Mouse (Mus musculus) liver, adult 2 months (tissue): Measurements from ENCODE around the gene Tbc1d7. TPM values are rescaled to one million over a fixed set of nuclear protein-coding genes. Genes with fewer than 3 reads are reported as not detected.
A peak's percentile ranks its signal among the peaks of the same experiment; 100 is the strongest.

Source experiments
- DNase-seq: peaks from one replicate; pipeline ENCODE4 v3.0.0-alpha.2; 2011; ENCODE audit warnings: low read depth, low spot score; ENCODE audit errors: extremely low read depth
- H3K27ac ChIP-seq: fragments of 200-500 bp; replicated peaks from 2 replicates; pipeline ENCODE4 v1.5.1; 2012; ENCODE audit warnings: low read depth, mild to moderate bottlenecking, control low read depth, inconsistent platforms, low read length; ENCODE audit not compliant: insufficient read depth
- H3K27me3 ChIP-seq: fragments of 200-500 bp; 2 replicates; pipeline ENCODE4 v1.6.1; 2012; ENCODE audit warnings: mild to moderate bottlenecking, moderate library complexity, low read length, inconsistent platforms; ENCODE audit not compliant: control insufficient read depth, insufficient read depth
- H3K36me3 ChIP-seq: fragments of 200-500 bp; 2 replicates; pipeline ENCODE4 v1.6.1; 2012; ENCODE audit warnings: low read length, inconsistent platforms; ENCODE audit not compliant: control insufficient read depth, insufficient read depth
- H3K4me1 ChIP-seq: fragments of 200-500 bp; 2 replicates; pipeline ENCODE4 v1.6.1; 2011; ENCODE audit warnings: low read length; ENCODE audit not compliant: control insufficient read depth, insufficient read depth
- H3K4me3 ChIP-seq: fragments of 200-500 bp; 2 replicates; pipeline ENCODE4 v1.5.1; 2011; ENCODE audit warnings: low read depth, mild to moderate bottlenecking, control low read depth, low read length, moderate library complexity; ENCODE audit not compliant: insufficient read depth
- H3K79me2 ChIP-seq: fragments of 200-500 bp; 2 replicates; pipeline ENCODE4 v1.6.1; 2012; ENCODE audit warnings: inconsistent platforms, mild to moderate bottlenecking, low read length, moderate library complexity; ENCODE audit not compliant: control insufficient read depth, insufficient read depth
- H3K9ac ChIP-seq: fragments of 200-500 bp; 2 replicates; pipeline ENCODE4 v1.6.1; 2012; ENCODE audit warnings: low read depth, mild to moderate bottlenecking, control low read depth, inconsistent platforms, low read length
- CTCF ChIP-seq: fragments of 200-500 bp; IDR thresholded peaks from 2 replicates; pipeline ENCODE4 v1.5.1; 2011; ENCODE audit warnings: low read depth, low read length, control low read depth
- POLR2A ChIP-seq: fragments of 200-500 bp; IDR thresholded peaks from 2 replicates; pipeline ENCODE4 v1.6.1; 2011; ENCODE audit warnings: low read length, control low read depth; ENCODE audit not compliant: insufficient read depth; ENCODE audit errors: extremely low read depth
- WGBS: fragments of 180-500 bp; shearing (Covaris S2); methylation state at CpG from one replicate; pipeline ENCODE4 v1.1.7; 2018; 5-methylcytosine and 5-hydroxymethylcytosine counted together
- polyA plus RNA-seq: library from polyadenylated mRNA; depleted of rRNA; stranded (reverse); fragments of >200 nt; gene quantifications from 2 replicates; pipeline ENCODE4 v1.2.3, GENCODE M21; 2012
- total RNA-seq: library from RNA; depleted of rRNA; stranded (reverse); fragments of >200 nt; gene quantifications from 2 replicates; pipeline ENCODE4 v1.2.3, GENCODE M21; 2014

The Tbc1d7 gene
- total and polyA plus RNA-seq, 2 experiments: 7.2 to 14.9 TPM

DNA sequence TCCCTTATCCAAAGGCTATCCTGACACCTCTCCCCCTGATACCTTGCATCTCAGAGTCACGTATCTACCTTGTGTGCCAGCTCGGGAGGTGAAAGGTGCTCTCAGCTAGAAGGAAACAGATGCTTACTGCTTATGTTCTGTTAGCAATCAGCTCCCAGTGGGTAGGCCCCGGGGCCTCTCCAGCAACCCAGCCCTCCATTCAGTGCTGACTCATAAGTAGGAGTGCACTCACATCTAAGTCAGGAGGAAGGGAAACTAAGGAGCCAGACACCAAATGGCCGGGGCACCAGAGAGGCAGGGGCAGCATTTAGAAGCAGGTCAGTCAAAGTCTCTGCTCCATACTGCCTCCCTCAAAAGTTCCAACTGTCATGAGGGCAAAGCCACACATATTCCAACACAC is 22.6 kb downstream of the Tbc1d7 start:
- no peaks in the 10 kb centered on the region for H3K27me3 ChIP-seq
- 88% methylated on average over 4 of the region's 4 CpGs for WGBS
- no peak overlapping the region for H3K4me3 ChIP-seq
- H3K79me2 ChIP-seq: no peaks in the 10 kb centered on the region
- no peak overlapping the region for H3K27ac ChIP-seq
- H3K36me3 ChIP-seq: peaks cover 3% of the 10 kb centered on the region; the same call in 1 of the 2 replicates
- peaks cover 5% of the 10 kb centered on the region for H3K4me1 ChIP-seq
- TF ChIP-seq CTCF (no peak), POLR2A (no peak)
- H3K9ac ChIP-seq: no peak overlapping the region
- DNase-seq: no peak

DNA sequence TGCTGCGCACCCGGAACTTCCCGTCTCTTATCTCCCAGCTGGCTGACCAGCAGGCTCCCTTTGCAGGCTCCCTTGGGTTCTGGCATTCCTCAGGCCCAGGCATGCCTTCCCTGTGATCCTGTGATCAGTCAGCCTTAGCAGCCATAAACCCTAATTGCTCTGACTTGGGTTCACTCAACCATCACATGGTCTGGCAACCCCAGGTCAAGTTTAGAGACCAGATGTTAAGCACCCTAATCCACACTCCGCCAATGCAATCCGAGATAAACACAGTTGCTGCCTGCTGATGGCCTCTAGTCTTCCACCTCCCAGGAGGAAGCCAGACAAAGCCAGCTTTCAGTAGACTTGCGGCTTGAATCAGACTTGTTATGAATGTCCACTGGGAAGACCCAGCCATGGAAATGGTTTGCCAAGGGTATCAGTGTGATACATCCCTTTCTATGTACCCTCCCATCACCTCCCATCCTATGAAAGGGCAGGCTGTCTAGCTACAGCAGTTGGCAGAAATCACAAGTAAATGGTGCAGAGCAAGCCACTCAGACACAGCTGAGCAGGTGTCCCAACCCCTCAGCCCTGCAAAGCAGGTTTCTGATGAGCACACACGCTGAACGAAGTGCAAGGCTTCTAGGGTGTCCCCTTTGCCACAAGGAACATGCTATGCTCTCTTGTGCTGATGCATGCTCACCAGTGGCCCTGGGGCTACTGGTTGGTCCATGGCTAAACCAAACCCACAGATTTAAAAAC is 24.6 kb downstream of the Tbc1d7 start:
- WGBS: 90% methylated on average over 8 of the region's 8 CpGs
- Histone ChIP-seq H3K4me1 (peaks cover 5% of the 10 kb centered on the region), H3K27ac (no peak overlapping the region), H3K9ac (no peak overlapping the region), H3K79me2 (no peaks in the 10 kb centered on the region), H3K36me3 (no peaks in the 10 kb centered on the region), H3K27me3 (no peaks in the 10 kb centered on the region), H3K4me3 (no peak overlapping the region)
- TF ChIP-seq CTCF (no peak), POLR2A (no peak)
- DNase-seq: peak; percentile 17

DNA sequence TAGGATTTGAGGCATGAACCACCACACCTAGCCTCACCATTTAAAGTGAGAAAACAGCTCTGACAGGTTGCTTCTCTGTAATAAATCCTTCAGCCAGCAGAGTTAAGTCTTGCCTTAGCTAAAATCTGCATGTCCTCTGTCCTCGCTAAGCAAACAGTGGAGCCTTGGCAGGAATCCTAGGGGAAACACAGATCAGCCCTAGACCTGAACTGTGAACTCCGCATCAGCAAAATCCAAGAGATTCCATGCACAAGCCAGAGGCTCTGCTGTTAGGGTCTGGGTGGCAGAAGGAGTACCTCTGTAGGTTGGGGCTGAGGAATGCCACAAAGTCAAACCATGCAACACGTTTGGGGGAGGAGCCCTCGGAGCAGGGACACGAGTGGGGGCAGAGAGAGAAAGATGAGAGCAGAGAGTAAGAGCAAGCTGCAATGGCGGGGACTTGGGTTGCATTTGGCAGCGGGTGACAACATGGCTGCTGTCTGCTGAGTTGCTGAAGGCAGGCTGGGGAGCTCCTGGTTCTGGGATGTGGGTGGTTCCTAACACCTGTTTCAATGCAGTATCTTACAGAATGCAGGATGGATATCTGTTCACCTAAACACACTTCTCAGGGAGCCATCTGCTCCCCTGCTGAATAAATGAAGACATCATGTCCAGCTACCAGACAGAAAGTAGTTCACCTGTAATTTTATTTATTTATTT is 26.4 kb downstream of the Tbc1d7 start:
- H3K27me3 ChIP-seq: no peaks in the 10 kb centered on the region
- DNase-seq: peak; percentile 82
- TF ChIP-seq POLR2A (no peak), CTCF (no peak)
- H3K79me2 ChIP-seq: no peaks in the 10 kb centered on the region
- WGBS: 51% methylated on average over 7 of the region's 7 CpGs
- H3K36me3 ChIP-seq: no peaks in the 10 kb centered on the region
- no peak overlapping the region for H3K4me3 ChIP-seq
- H3K9ac ChIP-seq: no peak overlapping the region
- H3K27ac ChIP-seq: no peak overlapping the region
- H3K4me1 ChIP-seq: peaks cover 5% of the 10 kb centered on the region

DNA sequence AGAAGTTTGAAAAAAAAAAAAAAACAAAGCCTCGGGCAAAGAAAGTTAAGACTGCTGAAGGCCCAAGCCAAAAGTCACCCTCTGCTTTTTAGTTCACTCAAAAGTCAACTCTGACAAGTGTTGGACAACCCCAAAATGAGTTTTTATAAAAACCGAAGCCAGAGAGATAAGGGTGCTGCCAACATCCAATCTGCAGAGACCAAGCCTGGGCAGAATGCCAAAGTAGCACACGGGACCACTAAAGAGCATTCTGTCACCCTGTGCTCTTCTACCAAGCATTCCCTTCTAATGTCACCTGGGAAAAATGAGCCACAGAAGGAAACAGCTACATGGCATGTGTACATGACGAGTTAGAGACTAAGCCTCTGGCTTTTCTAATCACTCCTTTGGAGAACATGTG is 36.8 kb downstream of the Tbc1d7 start:
- no peak overlapping the region for H3K27ac ChIP-seq
- DNase-seq: no peak
- 52% methylated on average over 4 of the region's 4 CpGs for WGBS
- no peak overlapping the region for H3K4me3 ChIP-seq
- H3K27me3 ChIP-seq: no peaks in the 10 kb centered on the region
- no peak overlapping the region for H3K9ac ChIP-seq
- no peaks in the 10 kb centered on the region for H3K79me2 ChIP-seq
- no peaks in the 10 kb centered on the region for H3K4me1 ChIP-seq
- no peaks in the 10 kb centered on the region for H3K36me3 ChIP-seq
- TF ChIP-seq CTCF (no peak), POLR2A (no peak)

DNA sequence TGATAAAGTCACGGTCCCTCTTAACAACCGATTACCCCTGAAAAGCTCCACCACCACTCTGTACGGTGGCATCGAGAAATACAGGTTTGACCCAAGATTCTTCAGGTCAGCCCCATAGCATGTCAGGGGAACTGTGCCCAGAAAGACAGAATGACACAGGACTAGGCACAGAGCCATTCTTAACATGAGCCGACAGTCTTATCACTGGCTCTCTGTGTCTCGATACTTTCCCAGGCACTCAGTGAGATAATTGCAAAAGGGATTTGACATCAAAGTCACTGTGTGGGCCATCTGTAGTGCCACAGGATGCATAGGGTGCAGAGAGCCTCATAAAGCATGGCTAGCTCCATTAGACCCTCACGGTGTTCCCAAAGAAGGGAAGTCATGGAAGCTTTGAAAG is 37.9 kb downstream of the Tbc1d7 start:
- DNase-seq: no peak
- TF ChIP-seq CTCF (no peak), POLR2A (no peak)
- Histone ChIP-seq H3K27me3 (no peaks in the 10 kb centered on the region), H3K27ac (no peak overlapping the region), H3K4me1 (no peaks in the 10 kb centered on the region), H3K9ac (no peak overlapping the region), H3K79me2 (no peaks in the 10 kb centered on the region), H3K36me3 (no peaks in the 10 kb centered on the region), H3K4me3 (no peak overlapping the region)
- 80% methylated on average over 7 of the region's 7 CpGs for WGBS

DNA sequence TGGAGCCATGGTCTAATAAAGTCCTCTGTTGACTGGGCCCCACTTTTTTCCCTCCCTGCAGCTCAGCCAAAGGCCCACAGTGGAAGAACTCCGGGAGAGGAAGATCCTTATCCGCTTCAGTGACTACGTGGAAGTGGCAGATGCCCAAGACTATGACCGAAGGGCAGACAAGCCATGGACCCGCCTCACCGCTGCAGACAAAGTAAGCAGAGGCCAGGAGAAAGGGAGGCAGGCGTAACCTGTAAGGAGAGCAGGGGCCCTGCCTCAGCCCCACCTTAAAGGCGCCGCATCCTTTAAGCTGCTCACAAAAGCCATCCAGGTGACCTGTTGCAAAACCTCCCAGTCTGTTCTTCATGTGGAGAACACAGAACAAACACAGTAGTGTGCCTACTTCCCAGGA is 38.4 kb downstream of the Tbc1d7 start:
- 71% methylated on average over 9 of the region's 9 CpGs for WGBS
- Histone ChIP-seq H3K27ac (no peak overlapping the region), H3K79me2 (no peaks in the 10 kb centered on the region), H3K4me1 (no peaks in the 10 kb centered on the region), H3K27me3 (no peaks in the 10 kb centered on the region), H3K9ac (no peak overlapping the region), H3K36me3 (no peaks in the 10 kb centered on the region), H3K4me3 (no peak overlapping the region)
- no peak for TF ChIP-seq CTCF
- no peak for DNase-seq
